Mouse (Mus musculus) heart, adult 2 months (tissue): Measurements from ENCODE around the gene Smo. TPM values are rescaled to one million over a fixed set of nuclear protein-coding genes. Genes with fewer than 3 reads are reported as not detected.

Experiments
- DNase-seq, 2 experiments: peaks; one replicate each; pipeline ENCODE4 v3.0.0; 2021
- H3K27ac ChIP-seq: fragments of 200-600 bp; 2 replicates; pipeline ENCODE4 v1.8.1; 2022
- H3K27me3 ChIP-seq: fragments of 200-500 bp; 2 replicates; pipeline ENCODE4 v1.6.1; 2012; ENCODE audit warnings: mild to moderate bottlenecking, low read length, inconsistent platforms, mixed read lengths; ENCODE audit not compliant: control insufficient read depth, insufficient read depth
- H3K36me3 ChIP-seq: fragments of 200-500 bp; 2 replicates; pipeline ENCODE4 v1.6.1; 2012; ENCODE audit warnings: low read length, inconsistent platforms; ENCODE audit not compliant: control insufficient read depth, insufficient read depth
- H3K4me1 ChIP-seq: fragments of 200-500 bp; 2 replicates; pipeline ENCODE4 v1.6.1; 2011; ENCODE audit warnings: low read length; ENCODE audit not compliant: control insufficient read depth, insufficient read depth
- H3K4me3 ChIP-seq: fragments of 200-600 bp; 2 replicates; pipeline ENCODE4 v1.8.1; 2022
- H3K79me2 ChIP-seq: fragments of 200-500 bp; replicated peaks from 2 replicates; pipeline ENCODE4 v1.6.1; 2012; ENCODE audit warnings: mild to moderate bottlenecking, inconsistent platforms, low read length, moderate library complexity, mixed read lengths; ENCODE audit not compliant: control insufficient read depth, insufficient read depth
- H3K9ac ChIP-seq: fragments of 200-500 bp; 2 replicates; pipeline ENCODE4 v1.6.1; 2012; ENCODE audit warnings: low read depth, mild to moderate bottlenecking, control low read depth, inconsistent platforms, low read length, mixed read lengths
- CTCF ChIP-seq: fragments of 200-600 bp; IDR thresholded peaks from 2 replicates; pipeline ENCODE4 v1.8.1; 2022; ENCODE audit warnings: antibody characterized with exemption, mild to moderate bottlenecking, moderate library complexity
- EP300 ChIP-seq: fragments of 200-500 bp; IDR thresholded peaks from 2 replicates; pipeline ENCODE4 v1.6.1; 2011; ENCODE audit warnings: low read depth, low read length, control low read depth; ENCODE audit not compliant: insufficient read depth
- POLR2A ChIP-seq: fragments of 200-500 bp; IDR thresholded peaks from 2 replicates; pipeline ENCODE4 v1.6.1; 2011; ENCODE audit warnings: mild to moderate bottlenecking, low read depth, low read length, control low read depth; ENCODE audit not compliant: insufficient read depth
- WGBS: fragments of 180-500 bp; shearing (Covaris S2); methylation state at CpG from one replicate; pipeline ENCODE4 v1.1.7; 2018; 5-methylcytosine and 5-hydroxymethylcytosine counted together
- intact Hi-C: fragments of 180-260 bp; cut with DNase I; formaldehyde crosslinking; loops from one replicate; pipeline ENCODE4 v1.15.1; 2025
- polyA plus RNA-seq: library from polyadenylated mRNA; depleted of rRNA; stranded (reverse); fragments of >200 nt; gene quantifications from 2 replicates; pipeline ENCODE4 v1.2.3, GENCODE M21; 2012
- total RNA-seq, 2 experiments: library from RNA; stranded (reverse); gene quantifications; 2 replicates each; pipeline ENCODE4 v1.2.3; 2021

The Smo gene
- total and polyA plus RNA-seq, 3 experiments: 8.3 to 12.7 (median 8.5) TPM

DNA sequence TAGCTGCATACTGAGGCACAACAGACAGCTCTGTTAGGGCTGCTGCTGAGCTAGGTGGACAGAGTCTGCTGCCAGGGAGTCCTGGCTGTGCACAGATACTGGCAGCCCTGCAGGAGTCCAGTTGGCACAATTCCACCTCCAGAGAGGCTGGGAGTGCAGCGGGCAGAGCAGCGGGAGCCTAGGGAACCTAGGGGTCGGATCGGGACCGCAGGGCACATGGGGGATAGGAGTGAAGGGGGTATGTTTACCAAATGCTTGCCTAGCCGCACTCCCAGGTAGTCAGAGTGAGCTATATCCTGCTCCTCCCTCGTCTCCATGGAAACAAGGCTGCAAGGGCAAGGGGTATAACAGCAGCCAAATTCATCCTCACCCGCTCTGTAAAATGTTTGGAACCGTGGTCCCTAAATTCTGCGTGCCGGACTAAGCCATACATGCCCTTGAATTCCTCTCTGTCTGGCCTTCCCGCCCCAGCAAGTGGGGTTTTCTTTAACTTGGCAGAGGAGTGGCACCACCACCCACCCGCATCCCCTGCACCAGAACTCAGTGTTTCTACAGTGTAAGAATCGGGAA lies 17.3 kb upstream of the Smo start:
- no peaks in the 10 kb centered on the region for H3K4me1 ChIP-seq
- intact Hi-C loops: no loop called here
- no peak overlapping the region for H3K9ac ChIP-seq
- WGBS: 33% methylated on average over 14 of the region's 14 CpGs
- H3K27me3 ChIP-seq: no peaks in the 10 kb centered on the region
- H3K4me3 ChIP-seq: no peak overlapping the region
- H3K36me3 ChIP-seq: no peaks in the 10 kb centered on the region
- H3K27ac ChIP-seq: no peak overlapping the region
- H3K79me2 ChIP-seq: no peaks in the 10 kb centered on the region
- no peak for TF ChIP-seq CTCF
- TF ChIP-seq EP300: no peak
- peak; percentile 34 to 55 for DNase-seq

DNA sequence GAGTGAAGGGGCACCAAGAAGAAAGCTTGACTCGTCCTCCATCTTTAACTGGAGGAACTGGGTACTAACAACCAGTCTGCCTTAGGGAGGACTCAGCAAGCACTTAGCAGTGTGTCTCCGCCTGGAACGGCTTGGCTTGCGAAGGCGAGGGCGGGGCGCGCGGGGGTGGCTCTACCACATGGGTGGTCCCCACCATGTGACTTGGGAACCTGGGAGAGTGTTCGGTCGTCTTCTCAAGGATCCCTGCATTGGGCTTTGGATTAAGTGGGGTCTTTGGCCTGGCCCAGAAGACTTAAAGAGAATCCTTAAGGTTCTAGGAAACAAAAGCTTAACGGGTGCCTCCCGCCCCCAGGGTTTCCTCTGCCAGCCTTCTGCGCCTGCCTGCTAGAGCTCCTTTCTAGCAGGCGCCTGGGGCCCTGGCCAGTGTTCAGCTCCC lies 16.4 kb upstream of the Smo start:
- no peaks in the 10 kb centered on the region for H3K79me2 ChIP-seq
- no peak overlapping the region for H3K9ac ChIP-seq
- 10% methylated on average over 15 of the region's 15 CpGs for WGBS
- intact Hi-C loops: no loop called here
- no peaks in the 10 kb centered on the region for H3K4me1 ChIP-seq
- no peak overlapping the region for H3K27ac ChIP-seq
- peak; percentile 59 to 67 for DNase-seq
- H3K36me3 ChIP-seq: no peaks in the 10 kb centered on the region
- peak overlapping the region; percentile 31 for H3K4me3 ChIP-seq
- no peaks in the 10 kb centered on the region for H3K27me3 ChIP-seq
- TF ChIP-seq POLR2A: no peak

DNA sequence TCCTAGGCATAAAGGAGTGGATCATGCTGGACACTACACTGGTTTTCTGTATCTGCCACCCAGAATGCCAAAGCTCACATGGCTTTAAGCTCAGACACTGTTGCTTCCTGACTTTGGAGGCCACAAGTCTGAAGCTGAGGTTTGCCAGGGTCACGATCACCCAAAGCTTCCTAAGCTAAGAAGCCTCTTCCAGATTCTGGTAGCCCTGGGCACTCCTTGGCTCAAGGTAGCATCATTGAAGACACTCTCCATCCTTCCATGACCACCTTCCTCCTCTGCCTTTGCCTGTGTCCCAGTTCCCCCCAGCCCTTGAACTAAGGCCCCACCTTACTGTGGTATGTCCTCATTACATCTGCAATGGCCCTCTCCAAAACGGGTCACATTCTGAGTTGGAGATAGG lies 13.4 kb upstream of the Smo start:
- 57% methylated on average over 2 of the region's 2 CpGs for WGBS

DNA sequence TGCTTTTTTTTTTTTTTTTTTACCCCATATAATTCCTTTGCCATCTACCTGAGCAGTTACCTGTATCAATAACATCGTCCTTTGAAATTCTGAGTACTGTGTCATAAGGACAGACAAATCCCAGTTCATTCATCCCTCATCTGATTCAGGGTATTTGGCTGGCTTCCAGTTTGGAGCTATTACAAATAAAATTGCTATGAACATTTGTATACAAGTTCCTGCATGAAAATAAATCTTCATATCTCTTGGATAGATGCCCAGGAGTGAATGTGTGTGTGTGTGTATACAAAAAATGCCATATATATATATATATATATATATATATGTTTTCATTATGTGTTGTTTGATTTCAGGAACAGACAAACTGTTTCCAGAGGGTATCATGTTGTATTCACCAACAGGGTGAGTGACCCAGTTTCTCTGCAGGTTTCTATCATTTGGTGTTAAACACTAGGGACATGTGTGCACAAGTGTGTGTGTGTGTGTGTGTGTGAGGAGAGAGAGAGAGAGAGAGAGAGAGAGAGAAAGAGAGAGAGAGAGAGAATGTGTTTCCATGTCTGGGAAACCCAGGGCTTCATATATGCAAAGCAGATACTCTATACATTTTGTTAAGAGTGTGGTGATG lies 8.6 kb upstream of the Smo start:
- intact Hi-C loops: no loop called here
- no peaks in the 10 kb centered on the region for H3K36me3 ChIP-seq
- no peaks in the 10 kb centered on the region for H3K4me1 ChIP-seq
- TF ChIP-seq POLR2A: no peak
- DNase-seq: no peak
- WGBS: 51% methylated on average over 1 of the region's 1 CpGs
- H3K9ac ChIP-seq: no peak overlapping the region
- no peak overlapping the region for H3K4me3 ChIP-seq
- no peak overlapping the region for H3K27ac ChIP-seq
- H3K79me2 ChIP-seq: no peaks in the 10 kb centered on the region
- no peaks in the 10 kb centered on the region for H3K27me3 ChIP-seq

More for the DNA sequence above, 13.4 kb upstream of the Smo start:
- no peaks in the 10 kb centered on the region for H3K36me3 ChIP-seq
- intact Hi-C loops: no loop called here
- no peak overlapping the region for H3K9ac ChIP-seq
- TF ChIP-seq EP300: no peak
- no peak overlapping the region for H3K27ac ChIP-seq
- no peak for DNase-seq
- H3K79me2 ChIP-seq: no peaks in the 10 kb centered on the region
- no peaks in the 10 kb centered on the region for H3K4me1 ChIP-seq
- no peaks in the 10 kb centered on the region for H3K27me3 ChIP-seq
- no peak overlapping the region for H3K4me3 ChIP-seq

DNA sequence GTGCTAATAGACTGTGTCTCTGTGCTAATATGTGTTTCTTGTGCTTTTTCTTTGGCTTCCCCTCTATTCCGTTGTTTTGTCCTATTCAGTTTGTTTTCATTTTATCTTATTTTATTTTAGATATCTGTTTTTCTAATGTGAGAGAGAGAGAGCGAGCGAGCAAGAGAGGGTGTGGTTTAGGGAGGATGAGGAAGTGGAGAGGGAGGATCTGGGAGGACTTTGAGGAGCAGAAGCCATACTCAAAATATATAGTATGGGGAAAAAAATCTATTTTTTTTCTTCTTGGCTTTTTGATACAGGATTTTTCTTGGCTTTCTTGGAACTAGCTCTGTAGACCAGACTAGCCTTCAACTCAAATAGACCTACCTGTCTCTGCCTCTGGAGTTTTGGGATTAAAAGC lies 7.3 kb upstream of the Smo start:
- intact Hi-C loops: no loop called here
- no peaks in the 10 kb centered on the region for H3K4me1 ChIP-seq
- no peak overlapping the region for H3K27ac ChIP-seq
- no peak overlapping the region for H3K9ac ChIP-seq
- H3K79me2 ChIP-seq: no peaks in the 10 kb centered on the region
- H3K4me3 ChIP-seq: no peak overlapping the region
- WGBS: 59% methylated on average over 3 of the region's 3 CpGs
- no peak for DNase-seq
- H3K36me3 ChIP-seq: no peaks in the 10 kb centered on the region
- H3K27me3 ChIP-seq: no peaks in the 10 kb centered on the region
- no peak for TF ChIP-seq EP300
- TF ChIP-seq CTCF: no peak
- TF ChIP-seq POLR2A: no peak

DNA sequence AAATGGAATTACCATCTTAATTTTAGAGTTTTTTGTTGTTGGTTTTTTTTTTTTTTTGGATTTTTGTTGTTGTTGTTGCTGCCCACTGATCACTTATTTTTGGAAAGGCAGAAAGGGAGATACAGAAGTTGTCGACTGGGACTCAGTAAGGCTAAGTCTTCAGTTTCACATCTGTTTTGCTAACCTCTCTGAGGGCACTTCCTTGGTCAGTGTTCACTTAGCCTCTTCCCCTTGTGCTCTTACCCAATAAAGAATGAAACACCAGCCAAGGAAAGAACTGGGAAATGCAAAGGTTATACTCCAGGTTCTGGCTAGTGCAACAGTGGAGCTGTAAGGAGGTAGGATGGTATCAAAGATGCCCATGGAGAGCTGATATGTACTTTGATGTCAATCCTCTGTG lies 5.8 kb upstream of the Smo start:
- Histone ChIP-seq H3K27ac (no peak overlapping the region), H3K4me1 (no peaks in the 10 kb centered on the region), H3K27me3 (no peaks in the 10 kb centered on the region), H3K36me3 (no peaks in the 10 kb centered on the region), H3K9ac (no peak overlapping the region), H3K4me3 (no peak overlapping the region), H3K79me2 (no peaks in the 10 kb centered on the region)
- WGBS: 42% methylated on average over 1 of the region's 1 CpGs
- no peak for TF ChIP-seq POLR2A
- no peak for TF ChIP-seq CTCF
- TF ChIP-seq EP300: no peak
- intact Hi-C loops: no loop called here
- DNase-seq: no peak
